Mouse (Mus musculus) intestine, embryonic 14.5 days (tissue): ENCODE results near the gene Mb21d2. TPM values are rescaled to one million over a fixed set of nuclear protein-coding genes. Genes with fewer than 3 reads are reported as not detected.
A peak's percentile ranks its signal among the peaks of the same experiment; 100 is the strongest.

Experiments used
- ATAC-seq: fragments of 200-750 bp; cut with Nextera tagmentation; replicated peaks from 2 replicates; pipeline ENCODE4 v1.8.0; 2017; ENCODE audit warnings: low read depth, moderate number of reproducible peaks, moderate TSS enrichment, moderate library complexity; ENCODE audit not compliant: low FRiP score, low TSS enrichment
- DNase-seq: peaks from one replicate; pipeline ENCODE4 v3.0.0-alpha.2; 2018; ENCODE audit warnings: low spot score
- H3K27ac ChIP-seq: fragments of 300-500 bp; sonication (generic); 2 replicates; pipeline ENCODE4 v1.5.1; 2014; ENCODE audit warnings: low read depth, mild to moderate bottlenecking, control low read depth
- H3K27me3 ChIP-seq: fragments of 300-500 bp; sonication (generic); replicated peaks from 2 replicates; pipeline ENCODE4 v1.6.1; 2014; ENCODE audit warnings: low read length, control low read depth; ENCODE audit not compliant: control insufficient read depth, insufficient read depth
- H3K36me3 ChIP-seq: fragments of 300-500 bp; sonication (generic); 2 replicates; pipeline ENCODE4 v1.6.1; 2014; ENCODE audit warnings: low read length, control low read depth; ENCODE audit not compliant: control insufficient read depth, insufficient read depth
- H3K4me1 ChIP-seq: fragments of 300-500 bp; sonication (generic); replicated peaks from 2 replicates; pipeline ENCODE4 v1.6.1; 2014; ENCODE audit warnings: low read length, control low read depth, mixed read lengths; ENCODE audit not compliant: control insufficient read depth, insufficient read depth
- H3K4me2 ChIP-seq: fragments of 300-500 bp; sonication (generic); 2 replicates; pipeline ENCODE4 v1.6.1; 2014; ENCODE audit warnings: low read length
- H3K4me3 ChIP-seq: fragments of 300-500 bp; sonication (generic); 2 replicates; pipeline ENCODE4 v1.5.1; 2014; ENCODE audit warnings: low read depth, low read length, control low read depth, mixed read lengths
- H3K9ac ChIP-seq: fragments of 300-500 bp; sonication (generic); 2 replicates; pipeline ENCODE4 v1.6.1; 2014; ENCODE audit warnings: mild to moderate bottlenecking, low read length
- H3K9me3 ChIP-seq: fragments of 300-500 bp; sonication (generic); 2 replicates; pipeline ENCODE4 v1.6.1; 2016; ENCODE audit warnings: low read length, control low read depth; ENCODE audit not compliant: control insufficient read depth
- WGBS: fragments of 180-500 bp; shearing (Covaris S2); extraction: QIAGEN DNeasy Blood & Tissue Kit; methylation state at CpG from one replicate; pipeline ENCODE4 v1.1.7; 2014; 5-methylcytosine and 5-hydroxymethylcytosine counted together
- polyA plus RNA-seq: library from polyadenylated mRNA; unstranded; fragments of >200 nt; fragmentation: Nextera tagmentation; extraction: Ambion mirVana; gene quantifications from 2 replicates; pipeline ENCODE4 v1.2.1, GENCODE M21; 2014

Mb21d2 gene
- polyA plus RNA-seq, 1 experiment from 2014 or later, result 9.0 TPM

- no peak overlapping the region for H3K4me2 ChIP-seq
- no peaks in the 10 kb centered on the region for H3K27me3 ChIP-seq
- H3K9ac ChIP-seq, result no peak overlapping the region
- DNase-seq (no peak), ATAC-seq (no peak)
- no peaks in the 10 kb centered on the region for H3K36me3 ChIP-seq
- H3K27ac ChIP-seq, result no peak overlapping the region
- no peaks in the 10 kb centered on the region for H3K9me3 ChIP-seq
- 71% methylated on average over 2 of the region's 2 CpGs for WGBS
- H3K4me3 ChIP-seq, result no peak overlapping the region
- peaks cover 16% of the 10 kb centered on the region for H3K4me1 ChIP-seq
Observed at GRCm38 (mm10) chr16:28931213-28931612, 1.7 kb upstream of the Mb21d2 start.

GRCm38 (mm10) chr16:28930426-28930825, 953 bp upstream of the Mb21d2 start:
- peak overlapping the region; percentile 59 for H3K4me2 ChIP-seq
- ATAC-seq, result no peak
- no peaks in the 10 kb centered on the region for H3K36me3 ChIP-seq
- no peak for DNase-seq
- H3K4me1 ChIP-seq, result peaks cover 16% of the 10 kb centered on the region
- H3K27me3 ChIP-seq, result no peaks in the 10 kb centered on the region
- H3K9me3 ChIP-seq, result no peaks in the 10 kb centered on the region
- no peak overlapping the region for H3K27ac ChIP-seq
- H3K9ac ChIP-seq, result peak overlapping the region; percentile 90; the same call in 1 of the 2 replicates
- peak overlapping the region; percentile 95 for H3K4me3 ChIP-seq
- WGBS, result 9% methylated on average over 5 of the region's 5 CpGs

GRCm38 (mm10) chr16:28929686-28930291, 316 bp upstream of the Mb21d2 start:
- Histone ChIP-seq H3K4me1 (peaks cover 16% of the 10 kb centered on the region), H3K36me3 (no peaks in the 10 kb centered on the region), H3K27me3 (no peaks in the 10 kb centered on the region), H3K27ac (peak overlapping the region; percentile 89), H3K9ac (peak overlapping the region; percentile 90), H3K4me3 (peak overlapping the region; percentile 95), H3K4me2 (peak overlapping the region; percentile 59), H3K9me3 (no peaks in the 10 kb centered on the region)
- WGBS, result 1% methylated on average over 66 of the region's 66 CpGs
- DNase-seq (peak; percentile 87), ATAC-seq (peak; percentile 84)

DNA sequence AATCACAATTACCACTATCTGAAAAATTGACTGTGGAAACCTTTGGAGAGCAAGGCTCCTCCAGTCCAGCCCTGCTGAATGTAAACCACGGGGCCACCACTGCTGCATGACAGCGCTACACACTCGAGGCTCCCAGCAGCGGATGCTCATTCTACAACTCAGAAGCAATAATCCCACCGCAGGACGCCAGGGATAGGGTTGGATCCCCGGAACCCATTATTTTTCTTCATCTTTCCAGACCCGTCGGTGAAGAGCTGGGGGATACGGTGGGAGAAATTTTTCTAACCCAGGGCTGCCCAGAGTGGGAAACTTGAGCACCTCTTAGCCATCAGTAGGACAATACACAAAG, 1.0 kb downstream of the Mb21d2 start:
- H3K27ac ChIP-seq, result peak overlapping the region; percentile 89
- WGBS, result 0% methylated on average over 10 of the region's 10 CpGs

GRCm38 (mm10) chr16:28927381-28927780, 2.1 kb downstream of the Mb21d2 start:
- Histone ChIP-seq H3K27ac (no peak overlapping the region), H3K4me1 (peaks cover 16% of the 10 kb centered on the region), H3K4me3 (no peak overlapping the region), H3K9me3 (no peaks in the 10 kb centered on the region), H3K4me2 (peak overlapping the region; percentile 59), H3K9ac (no peak overlapping the region), H3K27me3 (no peaks in the 10 kb centered on the region), H3K36me3 (no peaks in the 10 kb centered on the region)
- no peak for DNase-seq
- ATAC-seq, result no peak
- 45% methylated on average over 9 of the region's 9 CpGs for WGBS

More for the DNA sequence above, 1.0 kb downstream of the Mb21d2 start:
- DNase-seq (no peak), ATAC-seq (peak; percentile 34; the same call in 1 of the 2 replicates)
- H3K9ac ChIP-seq, result peak overlapping the region; percentile 90
- H3K4me1 ChIP-seq, result peaks cover 16% of the 10 kb centered on the region
- peak overlapping the region; percentile 59 for H3K4me2 ChIP-seq
- no peaks in the 10 kb centered on the region for H3K27me3 ChIP-seq
- H3K4me3 ChIP-seq, result peak overlapping the region; percentile 95
- no peaks in the 10 kb centered on the region for H3K9me3 ChIP-seq
- H3K36me3 ChIP-seq, result no peaks in the 10 kb centered on the region

DNA sequence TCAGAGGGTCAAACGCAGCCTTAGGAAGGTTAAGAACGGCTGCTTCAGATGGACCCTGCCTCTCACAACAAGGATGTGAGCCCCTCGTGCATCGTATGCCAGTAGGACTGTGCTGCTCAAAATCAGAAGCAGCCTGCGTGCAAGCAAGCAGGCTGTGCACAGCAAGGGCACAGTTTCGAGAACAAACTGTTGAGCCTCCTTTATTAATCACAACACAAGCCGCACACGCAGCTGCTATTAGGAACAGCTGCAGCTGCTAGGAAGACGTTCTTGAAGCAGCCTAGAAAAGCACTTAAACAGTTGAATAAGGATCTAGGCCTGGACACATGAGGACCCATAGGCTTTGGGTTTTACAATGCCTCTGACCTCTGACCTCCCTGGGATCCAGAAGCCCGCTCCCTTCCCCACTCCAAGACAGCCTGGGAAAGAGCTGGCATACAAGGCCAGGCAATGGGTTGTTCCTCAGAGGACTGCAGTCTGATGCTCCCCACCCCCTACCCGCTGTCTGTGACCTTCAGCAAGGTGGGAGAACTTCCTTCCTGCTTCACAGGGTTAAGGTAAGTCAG, 10.1 kb downstream of the Mb21d2 start:
- H3K9me3 ChIP-seq, result no peaks in the 10 kb centered on the region
- WGBS, result 50% methylated on average over 11 of the region's 11 CpGs
- DNase-seq (no peak), ATAC-seq (no peak)
- no peak overlapping the region for H3K27ac ChIP-seq
- no peak overlapping the region for H3K4me3 ChIP-seq
- H3K4me1 ChIP-seq, result no peaks in the 10 kb centered on the region; the same call in none of the 2 replicates
- H3K9ac ChIP-seq, result no peak overlapping the region
- H3K4me2 ChIP-seq, result no peak overlapping the region
- no peaks in the 10 kb centered on the region for H3K27me3 ChIP-seq
- H3K36me3 ChIP-seq, result no peaks in the 10 kb centered on the region

- no peaks in the 10 kb centered on the region; the same call in none of the 2 replicates for H3K4me1 ChIP-seq
- DNase-seq (no peak), ATAC-seq (no peak)
- no peaks in the 10 kb centered on the region for H3K36me3 ChIP-seq
- no peaks in the 10 kb centered on the region for H3K27me3 ChIP-seq
- no peaks in the 10 kb centered on the region for H3K9me3 ChIP-seq
- WGBS, result 90% methylated on average over 7 of the region's 7 CpGs
- H3K4me3 ChIP-seq, result no peak overlapping the region
- H3K4me2 ChIP-seq, result no peak overlapping the region
- no peak overlapping the region for H3K27ac ChIP-seq
- H3K9ac ChIP-seq, result no peak overlapping the region
Observed at GRCm38 (mm10) chr16:28915362-28915761, 14.1 kb downstream of the Mb21d2 start.

DNA sequence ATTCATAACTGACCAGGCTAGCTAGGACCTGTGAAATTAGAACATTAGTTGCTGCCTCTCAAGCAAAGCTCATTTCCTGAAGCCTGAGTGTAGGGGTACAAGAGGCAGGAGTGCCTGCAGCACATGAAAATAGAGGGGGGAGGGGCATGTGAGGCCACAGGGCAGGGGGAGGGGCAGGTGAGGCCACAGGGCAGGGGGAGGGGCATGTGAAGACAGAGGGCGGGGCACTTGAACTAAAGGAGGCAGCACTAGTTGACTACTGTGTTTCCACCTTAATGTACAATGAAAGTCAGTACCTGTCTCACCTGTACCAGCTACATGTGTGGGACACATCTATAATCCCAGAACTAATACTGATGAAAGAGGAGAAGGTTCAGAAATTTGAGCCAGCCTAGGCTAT, 14.8 kb downstream of the Mb21d2 start:
- no peak for DNase-seq
- WGBS, result 80% methylated on average over 1 of the region's 1 CpGs
- ATAC-seq, result no peak
- Histone ChIP-seq H3K4me3 (no peak overlapping the region), H3K27me3 (no peaks in the 10 kb centered on the region), H3K4me2 (no peak overlapping the region), H3K4me1 (no peaks in the 10 kb centered on the region; the same call in none of the 2 replicates), H3K36me3 (no peaks in the 10 kb centered on the region), H3K9me3 (no peaks in the 10 kb centered on the region), H3K9ac (no peak overlapping the region), H3K27ac (no peak overlapping the region)
